14 mouse cellular contexts compared by ENCODE assay signal in the genomic region with DNA sequence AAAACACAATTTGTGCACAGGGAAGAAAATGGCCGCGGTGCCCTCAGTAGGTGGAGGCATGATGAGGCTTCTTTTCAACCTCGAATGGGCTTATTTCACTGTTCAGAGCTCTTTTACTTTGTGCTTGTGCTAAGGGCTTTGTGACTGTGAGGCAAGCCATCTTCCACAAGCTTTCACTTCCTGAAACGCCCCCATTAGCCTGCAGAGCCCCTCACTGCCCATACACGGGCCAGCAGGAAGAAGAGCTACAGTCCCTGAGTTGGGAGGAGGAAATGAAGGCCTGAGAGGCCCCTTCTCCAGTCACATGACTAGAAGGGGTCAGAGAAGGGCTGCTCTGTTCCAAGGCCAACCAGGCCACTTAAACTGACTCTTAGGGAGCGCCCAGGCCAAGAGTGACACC. TPM values are rescaled to one million over a fixed set of nuclear protein-coding genes. Genes with fewer than 3 reads are reported as not detected.
DNase-seq lines count a peak whose midpoint lies in the region; ATAC-seq and TF ChIP-seq lines count a peak whose summit lies in the region.
"Had no signal": no experiment of that assay in that cellular context is flagged by ENCODE, and none has a peak within 500 bp of the region (broad histone marks: within the 10 kb centered on the region; RNA-seq: fewer than 3 reads in every experiment).

No protein-coding gene starts in this region.

- H3K9me3 ChIP-seq in heart, embryonic 12.5 days (replicated peaks) = peaks cover 6% of the 10 kb centered on the region; the same call in 1 of the 2 replicates
- H3K9me3 ChIP-seq in lung, embryonic 14.5 days (ENCODE audit: low read depth, low read length) = no peaks in the 10 kb centered on the region
- H3K9me3 ChIP-seq: neural tube, embryonic 15.5 days had no signal

- DNase-seq in heart, adult 9 months (ENCODE audit: low spot score in 2 of 2) = no peak
- peak; percentile 51 for DNase-seq in lung, embryonic 14.5 days
- DNase-seq in lung, postnatal 14 days = no peak
- DNase-seq in frontal cortex, postnatal 25 days (ENCODE audit: low spot score in 2 of 2) = no peak
- no peak for DNase-seq in left cerebral cortex, adult 2 months (ENCODE audit: extremely low spot score in 1 of 2, low spot score in 2 of 2)
- DNase-seq: cerebellum, adult 8-10 months; kidney, adult 8-10 months; left cerebral cortex, postnatal 4 days had no signal

- no peak overlapping the region for H3K27ac ChIP-seq in heart, embryonic 12.5 days (ENCODE audit: poor library complexity, severe bottlenecking)
- H3K27ac ChIP-seq in lung, embryonic 14.5 days (ENCODE audit: low read depth) = no peak overlapping the region
- no peak overlapping the region for H3K27ac ChIP-seq in left cerebral cortex, adult 2 months
- H3K27ac ChIP-seq: neural tube, embryonic 15.5 days had no signal

- H3K4me3 ChIP-seq in heart, embryonic 12.5 days = no peak overlapping the region
- H3K4me3 ChIP-seq in lung, embryonic 14.5 days (ENCODE audit: low read depth, low read length) = no peak overlapping the region
- H3K4me3 ChIP-seq in left cerebral cortex, adult 2 months = no peak overlapping the region
- H3K4me3 ChIP-seq: megakaryocyte, embryonic 14.5 days; neural tube, embryonic 15.5 days had no signal

- 0 out of 2 replicates have a peak, but pooled peaks have one; percentile 30 for ATAC-seq in heart, embryonic 12.5 days (ENCODE audit: insufficient number of reproducible peaks, low FRiP score)
- no peak for ATAC-seq in lung, embryonic 14.5 days (ENCODE audit: insufficient read depth)
- ATAC-seq in granulocyte monocyte progenitor cell, adult 5-6 weeks (replicated peaks; ENCODE audit: poor library complexity, severe bottlenecking) = peak; percentile 91
- ATAC-seq in monocyte, adult 5-6 weeks (replicated peaks; ENCODE audit: insufficient number of reproducible peaks, low FRiP score, low TSS enrichment, poor library complexity, severe bottlenecking) = peak; percentile 46; the same call in 1 of the 2 replicates

- H3K27me3 ChIP-seq in heart, embryonic 12.5 days (replicated peaks) = peaks cover 9% of the 10 kb centered on the region
- H3K27me3 ChIP-seq in lung, embryonic 14.5 days (ENCODE audit: insufficient read depth, low read length) = 0 out of 2 replicates have a peak, but pooled peaks cover 5% of the 10 kb centered on the region
- H3K27me3 ChIP-seq: neural tube, embryonic 15.5 days had no signal

- intact Hi-C loops in left cerebral cortex, adult 2 months (cut with DNase I) = no loop called here

- 71% methylated on average over 6 of the region's 6 CpGs for WGBS in heart, embryonic 12.5 days
- 61% methylated on average over 6 of the region's 6 CpGs for WGBS in lung, embryonic 14.5 days

- no peak overlapping the region for H3K4me2 ChIP-seq in heart, embryonic 12.5 days
- H3K4me2 ChIP-seq in lung, embryonic 14.5 days = no peak overlapping the region

- H3K9ac ChIP-seq in heart, embryonic 12.5 days = no peak overlapping the region
- H3K9ac ChIP-seq in lung, embryonic 14.5 days = no peak overlapping the region
- H3K9ac ChIP-seq: neural tube, embryonic 15.5 days had no signal

- no peaks in the 10 kb centered on the region for H3K36me3 ChIP-seq in heart, embryonic 12.5 days
- H3K36me3 ChIP-seq in lung, embryonic 14.5 days (ENCODE audit: insufficient read depth) = no peaks in the 10 kb centered on the region
- H3K36me3 ChIP-seq: neural tube, embryonic 15.5 days had no signal

- TF ChIP-seq CTCF in lung, embryonic 14.5 days (IDR thresholded peaks at IDR 0.05; ENCODE audit: low read depth) = no peak
- no peak for TF ChIP-seq CTCF in left cerebral cortex, adult 2 months (IDR thresholded peaks at IDR 0.05)

- H3K4me1 ChIP-seq in heart, embryonic 12.5 days (replicated peaks) = peaks cover 26% of the 10 kb centered on the region
- H3K4me1 ChIP-seq in lung, embryonic 14.5 days (ENCODE audit: insufficient read depth) = no peaks in the 10 kb centered on the region; the same call in 1 of the 2 replicates

RNA-seq across cellular contexts. Expression of a gene that starts 1.2 kb away (rescaled TPM):
- polyA plus RNA-seq in heart, embryonic 12.5 days (2016; fragmentation: Nextera tagmentation; extraction: Ambion mirVana) = 103 and 111 TPM in 2 replicates
- 93.2 and 99.6 TPM in 2 replicates for polyA plus RNA-seq in lung, embryonic 14.5 days (2014; fragmentation: Nextera tagmentation; extraction: Ambion mirVana)
- total RNA-seq in granulocyte monocyte progenitor cell, adult 5-6 weeks (2014; fragmentation: Nextera tagmentation) = 63.6 and 79.1 TPM in 2 replicates
- 31.3 and 31.6 TPM in 2 replicates for total RNA-seq in granulocyte monocyte progenitor cell, adult 5-6 weeks (2017)
- 40.4 to 66.9 TPM (median 49.9 TPM) in 3 replicates for total RNA-seq in monocyte, adult 5-6 weeks (2017)
- 100 to 1,000 TPM; 153 to 159 TPM for total RNA-seq in left cerebral cortex, adult 2 months (2021)

RNA-seq across cellular contexts. Expression of a gene that starts 48.5 kb away (rescaled TPM):
- 0.14 and 0.41 TPM in 2 replicates for polyA plus RNA-seq in heart, embryonic 12.5 days (2016; fragmentation: Nextera tagmentation; extraction: Ambion mirVana)
- not detected in 2 replicates for polyA plus RNA-seq in lung, embryonic 14.5 days (2014; fragmentation: Nextera tagmentation; extraction: Ambion mirVana)
- total RNA-seq in granulocyte monocyte progenitor cell, adult 5-6 weeks (2014; fragmentation: Nextera tagmentation) = not detected in 2 replicates
- total RNA-seq in granulocyte monocyte progenitor cell, adult 5-6 weeks (2017) = not detected in 2 replicates
- total RNA-seq in monocyte, adult 5-6 weeks (2017) = not detected in 3 replicates
- total RNA-seq in left cerebral cortex, adult 2 months (2021) = 100 to 1,000 TPM; 186 to 202 TPM
- total RNA-seq: hematopoietic stem cell, adult 5-6 weeks had no signal
- polyA plus RNA-seq: neural tube, embryonic 15.5 days had no signal

RNA-seq across cellular contexts. Expression of a gene that starts 53.2 kb away (rescaled TPM):
- polyA plus RNA-seq in heart, embryonic 12.5 days (2016; fragmentation: Nextera tagmentation; extraction: Ambion mirVana) = 77.2 and 82.3 TPM in 2 replicates
- polyA plus RNA-seq in lung, embryonic 14.5 days (2014; fragmentation: Nextera tagmentation; extraction: Ambion mirVana) = 77.3 and 78.3 TPM in 2 replicates
- 19.7 and 30.2 TPM in 2 replicates for total RNA-seq in granulocyte monocyte progenitor cell, adult 5-6 weeks (2014; fragmentation: Nextera tagmentation)
- 2.6 and 6.4 TPM in 2 replicates for total RNA-seq in granulocyte monocyte progenitor cell, adult 5-6 weeks (2017)
- 10.6 to 25.9 TPM (median 19.9 TPM) in 3 replicates for total RNA-seq in monocyte, adult 5-6 weeks (2017)
- 10 to 100 TPM; 73.7 to 82.2 TPM for total RNA-seq in left cerebral cortex, adult 2 months (2021)

RNA-seq across cellular contexts. Expression of a gene that starts 59.7 kb away (rescaled TPM):
- polyA plus RNA-seq in heart, embryonic 12.5 days (2016; fragmentation: Nextera tagmentation; extraction: Ambion mirVana) = 49.6 and 51.9 TPM in 2 replicates
- polyA plus RNA-seq in lung, embryonic 14.5 days (2014; fragmentation: Nextera tagmentation; extraction: Ambion mirVana) = 60.3 and 68.2 TPM in 2 replicates
- total RNA-seq in granulocyte monocyte progenitor cell, adult 5-6 weeks (2014; fragmentation: Nextera tagmentation) = 0.38 TPM in 1 of 2 replicates, not detected in the other
- total RNA-seq in granulocyte monocyte progenitor cell, adult 5-6 weeks (2017) = 0.56 TPM in 1 of 2 replicates, not detected in the other
- not detected in 3 replicates for total RNA-seq in monocyte, adult 5-6 weeks (2017)
- under 1 TPM; 0.32 to 0.33 TPM for total RNA-seq in left cerebral cortex, adult 2 months (2021)
- total RNA-seq: hematopoietic stem cell, adult 5-6 weeks had no signal

Comparison
In these comparisons a context has a peak if more than half of its experiments do, and no peak if none do; other contexts are left out.
1. RNA of a gene that starts 48.5 kb away (total RNA-seq): 186 to 202 TPM in left cerebral cortex, adult 2 months; not detected in granulocyte monocyte progenitor cell, adult 5-6 weeks and not detected in monocyte, adult 5-6 weeks; every median in the first group is over 100 times any median in the second.